Mouse (Mus musculus): ENCODE measurements at regions not wholly inside any gene's neighbourhood (a gene's known extent, or its start where the extent isn't known, plus 50 kb on each side); places are given as distances from the start of the nearest gene placed in this dataset.

DNA sequence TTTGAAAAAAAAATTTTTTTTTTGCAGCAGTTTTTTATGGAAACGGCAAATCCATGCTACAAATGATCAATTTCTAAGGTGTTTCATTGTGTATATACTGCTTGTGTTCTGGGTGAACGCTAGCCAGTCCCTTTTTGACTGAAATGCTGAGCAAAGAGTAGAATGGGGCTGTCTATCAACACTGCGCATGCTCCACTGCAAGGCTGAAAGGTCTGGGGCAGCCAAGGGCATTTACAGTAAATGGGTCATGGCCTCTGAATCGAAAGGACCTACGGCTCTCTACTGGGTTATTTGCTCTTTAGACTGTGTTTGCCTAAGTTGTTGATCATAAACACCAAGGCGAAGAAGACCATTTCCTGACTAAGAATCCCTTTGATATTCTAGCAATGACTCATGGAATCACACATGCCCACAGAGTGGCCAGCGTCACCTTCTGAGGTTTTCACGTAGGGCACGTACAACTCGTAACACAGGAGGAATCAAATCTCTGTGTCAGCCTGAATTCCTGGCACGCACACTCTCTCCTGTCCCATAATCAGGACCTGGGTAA is 171.8 kb upstream of the Prdm1 start:
- no peak for TF ChIP-seq CTCF (IDR thresholded peaks at IDR 0.05; ENCODE audit: low read depth)
- no peak for TF ChIP-seq EP300 (IDR thresholded peaks at IDR 0.05; ENCODE audit: low read depth)

Measured in liver, postnatal 0 days (tissue).